Mouse (Mus musculus) lung, embryonic 16.5 days (tissue): ENCODE data around the gene Gm49369. TPM values are rescaled to one million over a fixed set of nuclear protein-coding genes. Genes with fewer than 3 reads are reported as not detected.
"Not testable (repeated sequence)": the region's sequence is repeated elsewhere in the genome, so short reads cannot be mapped to it uniquely, and the experiment has no call there.

ENCODE experiments used
- ATAC-seq: fragments of 200-750 bp; cut with Nextera tagmentation; 2 replicates; pipeline ENCODE4 v1.8.0; 2017; ENCODE audit warnings: low read depth, mild to moderate bottlenecking, moderate library complexity
- H3K27ac ChIP-seq: fragments of 300-500 bp; sonication (generic); 2 replicates; pipeline ENCODE4 v1.5.1; 2014; ENCODE audit warnings: mild to moderate bottlenecking, control low read depth, low read length
- H3K27me3 ChIP-seq: fragments of 300-500 bp; sonication (generic); 2 replicates; pipeline ENCODE4 v1.6.1; 2014; ENCODE audit warnings: low read depth, low read length, mixed read lengths; ENCODE audit not compliant: control insufficient read depth, insufficient read depth
- H3K36me3 ChIP-seq: fragments of 300-500 bp; sonication (generic); 2 replicates; pipeline ENCODE4 v1.6.1; 2014; ENCODE audit warnings: low read length; ENCODE audit not compliant: control insufficient read depth, insufficient read depth
- H3K4me1 ChIP-seq: fragments of 300-500 bp; sonication (generic); replicated peaks from 2 replicates; pipeline ENCODE4 v1.6.1; 2014; ENCODE audit warnings: low read length, mixed read lengths; ENCODE audit not compliant: control insufficient read depth, insufficient read depth
- H3K4me2 ChIP-seq: fragments of 300-500 bp; sonication (generic); 2 replicates; pipeline ENCODE4 v1.6.1; 2014; ENCODE audit warnings: low read depth, low read length, control low read depth
- H3K4me3 ChIP-seq: fragments of 300-500 bp; sonication (generic); 2 replicates; pipeline ENCODE4 v1.5.1; 2014; ENCODE audit warnings: mild to moderate bottlenecking, low read length, control low read depth
- H3K9ac ChIP-seq: fragments of 300-500 bp; sonication (generic); 2 replicates; pipeline ENCODE4 v1.6.1; 2014; ENCODE audit warnings: low read length, control low read depth
- H3K9me3 ChIP-seq: fragments of 300-500 bp; sonication (generic); 2 replicates; pipeline ENCODE4 v1.6.1; 2016; ENCODE audit warnings: low read length; ENCODE audit not compliant: control insufficient read depth
- WGBS: fragments of 180-500 bp; shearing (Covaris S2); extraction: QIAGEN DNeasy Blood & Tissue Kit; methylation state at CpG from one replicate; pipeline ENCODE4 v1.1.7; 2014; 5-methylcytosine and 5-hydroxymethylcytosine counted together
- polyA plus RNA-seq: library from polyadenylated mRNA; unstranded; fragments of >200 nt; fragmentation: Nextera tagmentation; extraction: Ambion mirVana; gene quantifications from 2 replicates; pipeline ENCODE4 v1.2.1, GENCODE M21; 2015

Gm49369 gene
- polyA plus RNA-seq, 1 experiment from 2014 or later, result 3.2 TPM

- H3K4me1 ChIP-seq, result no peaks in the 10 kb centered on the region
- 50% methylated on average over 3 of the region's 3 CpGs for WGBS
- H3K9ac ChIP-seq, result no peak overlapping the region
- no peak overlapping the region for H3K27ac ChIP-seq
- no peak; the same call in 1 of the 2 replicates for ATAC-seq
- H3K4me3 ChIP-seq, result no peak overlapping the region
- no peaks in the 10 kb centered on the region for H3K27me3 ChIP-seq
- no peak overlapping the region for H3K4me2 ChIP-seq
- no peaks in the 10 kb centered on the region for H3K36me3 ChIP-seq
- no peaks in the 10 kb centered on the region for H3K9me3 ChIP-seq
Measured at GRCm38 (mm10) chr7:142416225-142416624, 33.8 kb upstream of the Gm49369 start.

- Histone ChIP-seq H3K4me3 (no peak overlapping the region), H3K27me3 (no peaks in the 10 kb centered on the region), H3K27ac (no peak overlapping the region), H3K9me3 (no peaks in the 10 kb centered on the region), H3K9ac (no peak overlapping the region), H3K4me1 (no peaks in the 10 kb centered on the region), H3K4me2 (no peak overlapping the region; the same call in 1 of the 2 replicates), H3K36me3 (no peaks in the 10 kb centered on the region)
- WGBS, result 35% methylated on average over 4 of the region's 4 CpGs
- ATAC-seq, result no peak
Measured at GRCm38 (mm10) chr7:142415314-142415713, 32.8 kb upstream of the Gm49369 start.

- ATAC-seq, result no peak
- no peaks in the 10 kb centered on the region for H3K4me1 ChIP-seq
- no peaks in the 10 kb centered on the region for H3K9me3 ChIP-seq
- no peaks in the 10 kb centered on the region for H3K36me3 ChIP-seq
- no peak overlapping the region for H3K9ac ChIP-seq
- no peak overlapping the region for H3K4me2 ChIP-seq
- no peak overlapping the region for H3K4me3 ChIP-seq
- WGBS, result 69% methylated on average over 6 of the region's 6 CpGs
- H3K27me3 ChIP-seq, result no peaks in the 10 kb centered on the region
- no peak overlapping the region for H3K27ac ChIP-seq
Measured at GRCm38 (mm10) chr7:142413285-142413684, 30.8 kb upstream of the Gm49369 start.

- H3K4me2 ChIP-seq, result no peak overlapping the region
- H3K27ac ChIP-seq, result no peak overlapping the region
- H3K9ac ChIP-seq, result no peak overlapping the region
- H3K9me3 ChIP-seq, result no peaks in the 10 kb centered on the region
- no peaks in the 10 kb centered on the region for H3K36me3 ChIP-seq
- no peak for ATAC-seq
- H3K4me3 ChIP-seq, result no peak overlapping the region
- H3K27me3 ChIP-seq, result no peaks in the 10 kb centered on the region
- H3K4me1 ChIP-seq, result no peaks in the 10 kb centered on the region
- 64% methylated on average over 3 of the region's 3 CpGs for WGBS
Measured at GRCm38 (mm10) chr7:142409603-142410002, 27.1 kb upstream of the Gm49369 start.

- Histone ChIP-seq H3K27ac (no peak overlapping the region), H3K36me3 (no peaks in the 10 kb centered on the region), H3K9ac (no peak overlapping the region), H3K9me3 (no peaks in the 10 kb centered on the region), H3K4me3 (no peak overlapping the region), H3K4me2 (no peak overlapping the region), H3K27me3 (no peaks in the 10 kb centered on the region), H3K4me1 (no peaks in the 10 kb centered on the region)
- 95% methylated on average over 8 of the region's 8 CpGs for WGBS
- ATAC-seq, result no peak
Measured at GRCm38 (mm10) chr7:142408686-142409085, 26.2 kb upstream of the Gm49369 start.

- Histone ChIP-seq H3K4me1 (no peaks in the 10 kb centered on the region), H3K36me3 (no peaks in the 10 kb centered on the region), H3K27me3 (no peaks in the 10 kb centered on the region), H3K9ac (no peak overlapping the region), H3K4me2 (no peak overlapping the region), H3K9me3 (no peaks in the 10 kb centered on the region), H3K27ac (no peak overlapping the region), H3K4me3 (no peak overlapping the region)
- ATAC-seq, result no peak
- 54% methylated on average over 4 of the region's 4 CpGs for WGBS
Measured at GRCm38 (mm10) chr7:142407935-142408334, 25.5 kb upstream of the Gm49369 start.

- not testable (repeated sequence) for ATAC-seq, H3K4me2 ChIP-seq, H3K27me3 ChIP-seq, H3K27ac ChIP-seq, H3K9me3 ChIP-seq, H3K36me3 ChIP-seq, H3K9ac ChIP-seq, H3K4me3 ChIP-seq, H3K4me1 ChIP-seq
- 92% methylated on average over 5 of the region's 5 CpGs for WGBS
Measured at GRCm38 (mm10) chr7:142405134-142405533, 22.7 kb upstream of the Gm49369 start.

- no peaks in the 10 kb centered on the region for H3K36me3 ChIP-seq
- no peak overlapping the region for H3K27ac ChIP-seq
- WGBS, result 50% methylated on average over 4 of the region's 4 CpGs
- H3K4me1 ChIP-seq, result no peaks in the 10 kb centered on the region
- no peak overlapping the region for H3K4me3 ChIP-seq
- no peak overlapping the region for H3K9ac ChIP-seq
- no peaks in the 10 kb centered on the region for H3K9me3 ChIP-seq
- ATAC-seq, result peak; percentile 34; the same call in 1 of the 2 replicates
- H3K27me3 ChIP-seq, result no peaks in the 10 kb centered on the region
- H3K4me2 ChIP-seq, result no peak overlapping the region
Measured at GRCm38 (mm10) chr7:142403591-142403990, 21.1 kb upstream of the Gm49369 start.

- Histone ChIP-seq H3K4me1 (no peaks in the 10 kb centered on the region), H3K27me3 (no peaks in the 10 kb centered on the region), H3K27ac (no peak overlapping the region), H3K9me3 (no peaks in the 10 kb centered on the region), H3K4me3 (no peak overlapping the region), H3K9ac (no peak overlapping the region), H3K36me3 (no peaks in the 10 kb centered on the region), H3K4me2 (no peak overlapping the region)
- 60% methylated on average over 7 of the region's 7 CpGs for WGBS
- no peak for ATAC-seq
Measured at GRCm38 (mm10) chr7:142400750-142401142, 18.3 kb upstream of the Gm49369 start.

- Histone ChIP-seq H3K9me3 (no peaks in the 10 kb centered on the region), H3K36me3 (no peaks in the 10 kb centered on the region), H3K4me2 (no peak overlapping the region), H3K27ac (no peak overlapping the region), H3K4me3 (no peak overlapping the region), H3K4me1 (no peaks in the 10 kb centered on the region), H3K27me3 (no peaks in the 10 kb centered on the region), H3K9ac (no peak overlapping the region)
- WGBS, result 62% methylated on average over 7 of the region's 7 CpGs
- ATAC-seq, result no peak
Measured at GRCm38 (mm10) chr7:142400112-142400749, 17.8 kb upstream of the Gm49369 start.
